Mouse (Mus musculus) neural tube, embryonic 12.5 days (tissue): Measurements from ENCODE around the gene Galnt16. TPM values are rescaled to one million over a fixed set of nuclear protein-coding genes. Genes with fewer than 3 reads are reported as not detected.

Experiments
- ATAC-seq: fragments of 200-750 bp; cut with Nextera tagmentation; 2 replicates; pipeline ENCODE4 v1.8.0; 2017; ENCODE audit warnings: low read depth, mild to moderate bottlenecking, moderate TSS enrichment, moderate library complexity; ENCODE audit not compliant: low FRiP score
- H3K27ac ChIP-seq: fragments of 300-500 bp; sonication (generic); 2 replicates; pipeline ENCODE4 v1.5.1; 2016
- H3K27me3 ChIP-seq: fragments of 300-500 bp; sonication (generic); replicated peaks from 2 replicates; pipeline ENCODE4 v1.6.1; 2016; ENCODE audit warnings: mild to moderate bottlenecking
- H3K36me3 ChIP-seq: fragments of 300-500 bp; sonication (generic); 2 replicates; pipeline ENCODE4 v1.6.1; 2016; ENCODE audit warnings: mild to moderate bottlenecking
- H3K4me1 ChIP-seq: fragments of 300-500 bp; sonication (generic); 2 replicates; pipeline ENCODE4 v1.6.1; 2016
- H3K4me2 ChIP-seq: fragments of 300-500 bp; sonication (generic); replicated peaks from 2 replicates; pipeline ENCODE4 v1.6.1; 2016; ENCODE audit warnings: mild to moderate bottlenecking
- H3K4me3 ChIP-seq: fragments of 300-500 bp; sonication (generic); 2 replicates; pipeline ENCODE4 v1.5.1; 2016
- H3K9ac ChIP-seq: fragments of 300-500 bp; sonication (generic); 2 replicates; pipeline ENCODE4 v1.6.1; 2016; ENCODE audit warnings: mild to moderate bottlenecking
- H3K9me3 ChIP-seq: fragments of 300-500 bp; sonication (generic); 2 replicates; pipeline ENCODE4 v1.6.1; 2016; ENCODE audit warnings: mild to moderate bottlenecking
- WGBS: fragments of 180-500 bp; shearing (Covaris S2); methylation state at CpG from one replicate; pipeline ENCODE4 v1.1.7; 2016; 5-methylcytosine and 5-hydroxymethylcytosine counted together
- polyA plus RNA-seq: library from polyadenylated mRNA; unstranded; fragments of >200 nt; fragmentation: Nextera tagmentation; extraction: Ambion mirVana; gene quantifications from 2 replicates; pipeline ENCODE4 v1.2.1, GENCODE M21; 2016

Gene Galnt16
- polyA plus RNA-seq, 1 experiment from 2014 or later: 22.6 TPM

GRCm38 (mm10) chr12:80537313-80537712, 19.2 kb downstream of the Galnt16 start:
- H3K36me3 ChIP-seq: no peaks in the 10 kb centered on the region
- no peak overlapping the region for H3K27ac ChIP-seq
- H3K27me3 ChIP-seq: no peaks in the 10 kb centered on the region
- no peak overlapping the region for H3K4me3 ChIP-seq
- no peaks in the 10 kb centered on the region for H3K9me3 ChIP-seq
- no peaks in the 10 kb centered on the region for H3K4me1 ChIP-seq
- H3K9ac ChIP-seq: no peak overlapping the region
- WGBS: 92% methylated on average over 2 of the region's 2 CpGs
- H3K4me2 ChIP-seq: no peak overlapping the region
- ATAC-seq: no peak

- no peak for ATAC-seq
Measured at GRCm38 (mm10) chr12:80538311-80538710, 20.2 kb downstream of the Galnt16 start.

GRCm38 (mm10) chr12:80545310-80545709, 27.2 kb downstream of the Galnt16 start:
- ATAC-seq: no peak

More at GRCm38 (mm10) chr12:80538311-80538710, 20.2 kb downstream of the Galnt16 start:
- Histone ChIP-seq H3K9me3 (no peaks in the 10 kb centered on the region), H3K9ac (no peak overlapping the region), H3K4me3 (no peak overlapping the region), H3K27me3 (no peaks in the 10 kb centered on the region), H3K36me3 (no peaks in the 10 kb centered on the region), H3K4me2 (no peak overlapping the region), H3K4me1 (no peaks in the 10 kb centered on the region), H3K27ac (no peak overlapping the region)
- 63% methylated on average over 6 of the region's 6 CpGs for WGBS

GRCm38 (mm10) chr12:80549646-80550045, 31.6 kb downstream of the Galnt16 start:
- Histone ChIP-seq H3K36me3 (no peaks in the 10 kb centered on the region), H3K27ac (no peak overlapping the region), H3K27me3 (no peaks in the 10 kb centered on the region; the same call in 1 of the 2 replicates), H3K4me2 (no peak overlapping the region), H3K4me1 (peaks cover 17% of the 10 kb centered on the region), H3K9me3 (no peaks in the 10 kb centered on the region), H3K4me3 (no peak overlapping the region), H3K9ac (no peak overlapping the region)
- WGBS: 74% methylated on average over 11 of the region's 11 CpGs
- ATAC-seq: no peak

More at GRCm38 (mm10) chr12:80545310-80545709, 27.2 kb downstream of the Galnt16 start:
- Histone ChIP-seq H3K4me3 (no peak overlapping the region), H3K36me3 (no peaks in the 10 kb centered on the region), H3K27me3 (no peaks in the 10 kb centered on the region; the same call in 1 of the 2 replicates), H3K4me2 (no peak overlapping the region), H3K4me1 (peaks cover 17% of the 10 kb centered on the region), H3K9me3 (no peaks in the 10 kb centered on the region), H3K9ac (no peak overlapping the region), H3K27ac (no peak overlapping the region)
- WGBS: 7% methylated on average over 4 of the region's 4 CpGs

- Histone ChIP-seq H3K9ac (no peak overlapping the region), H3K9me3 (no peaks in the 10 kb centered on the region), H3K27me3 (no peaks in the 10 kb centered on the region), H3K27ac (no peak overlapping the region), H3K4me3 (no peak overlapping the region), H3K4me2 (no peak overlapping the region), H3K4me1 (peaks cover 7% of the 10 kb centered on the region), H3K36me3 (no peaks in the 10 kb centered on the region)
- WGBS: 3% methylated on average over 2 of the region's 3 CpGs
- no peak for ATAC-seq
Measured at GRCm38 (mm10) chr12:80553157-80553556, 35.1 kb downstream of the Galnt16 start.

GRCm38 (mm10) chr12:80554312-80554711, 36.2 kb downstream of the Galnt16 start:
- Histone ChIP-seq H3K9ac (no peak overlapping the region), H3K4me3 (no peak overlapping the region), H3K27ac (no peak overlapping the region), H3K9me3 (no peaks in the 10 kb centered on the region), H3K4me2 (no peak overlapping the region), H3K27me3 (no peaks in the 10 kb centered on the region), H3K36me3 (no peaks in the 10 kb centered on the region), H3K4me1 (peaks cover 5% of the 10 kb centered on the region)
- WGBS: 68% methylated on average over 6 of the region's 6 CpGs
- ATAC-seq: no peak

- Histone ChIP-seq H3K27ac (no peak overlapping the region), H3K27me3 (no peaks in the 10 kb centered on the region), H3K4me3 (no peak overlapping the region), H3K4me1 (peaks cover 16% of the 10 kb centered on the region), H3K4me2 (no peak overlapping the region), H3K9ac (no peak overlapping the region), H3K9me3 (no peaks in the 10 kb centered on the region), H3K36me3 (no peaks in the 10 kb centered on the region)
- WGBS: 12% methylated on average over 2 of the region's 2 CpGs
- no peak for ATAC-seq
Measured at GRCm38 (mm10) chr12:80561904-80562303, 43.8 kb downstream of the Galnt16 start.

GRCm38 (mm10) chr12:80562793-80563192, 44.7 kb downstream of the Galnt16 start:
- Histone ChIP-seq H3K9me3 (no peaks in the 10 kb centered on the region), H3K27ac (no peak overlapping the region), H3K36me3 (no peaks in the 10 kb centered on the region), H3K27me3 (no peaks in the 10 kb centered on the region), H3K4me3 (no peak overlapping the region), H3K9ac (no peak overlapping the region), H3K4me2 (no peak overlapping the region), H3K4me1 (peaks cover 22% of the 10 kb centered on the region)
- WGBS: 62% methylated on average over 5 of the region's 5 CpGs
- ATAC-seq: no peak

GRCm38 (mm10) chr12:80564990-80565389, 46.9 kb downstream of the Galnt16 start:
- no peaks in the 10 kb centered on the region for H3K27me3 ChIP-seq
- ATAC-seq: no peak
- WGBS: 88% methylated on average over 6 of the region's 6 CpGs
- no peak overlapping the region for H3K4me3 ChIP-seq
- H3K4me2 ChIP-seq: no peak overlapping the region
- H3K27ac ChIP-seq: no peak overlapping the region
- H3K4me1 ChIP-seq: peaks cover 22% of the 10 kb centered on the region
- no peaks in the 10 kb centered on the region for H3K36me3 ChIP-seq
- H3K9ac ChIP-seq: no peak overlapping the region
- no peaks in the 10 kb centered on the region for H3K9me3 ChIP-seq

GRCm38 (mm10) chr12:80565793-80566192, 47.7 kb downstream of the Galnt16 start:
- Histone ChIP-seq H3K4me2 (no peak overlapping the region), H3K4me3 (no peak overlapping the region), H3K9ac (no peak overlapping the region), H3K27ac (no peak overlapping the region), H3K27me3 (no peaks in the 10 kb centered on the region), H3K4me1 (peaks cover 25% of the 10 kb centered on the region), H3K9me3 (no peaks in the 10 kb centered on the region), H3K36me3 (no peaks in the 10 kb centered on the region)
- WGBS: 50% methylated on average over 2 of the region's 2 CpGs
- no peak for ATAC-seq

- 26% methylated on average over 4 of the region's 4 CpGs for WGBS
- Histone ChIP-seq H3K36me3 (no peaks in the 10 kb centered on the region), H3K27ac (no peak overlapping the region), H3K9me3 (no peaks in the 10 kb centered on the region), H3K4me2 (no peak overlapping the region), H3K4me3 (no peak overlapping the region), H3K27me3 (no peaks in the 10 kb centered on the region), H3K4me1 (peaks cover 25% of the 10 kb centered on the region), H3K9ac (no peak overlapping the region)
- ATAC-seq: no peak
Measured at GRCm38 (mm10) chr12:80566502-80566901, 48.4 kb downstream of the Galnt16 start.

- no peak for ATAC-seq
- H3K4me2 ChIP-seq: no peak overlapping the region
- H3K27me3 ChIP-seq: no peaks in the 10 kb centered on the region
- WGBS: 20% methylated on average over 3 of the region's 3 CpGs
- H3K4me1 ChIP-seq: peaks cover 25% of the 10 kb centered on the region
- H3K9ac ChIP-seq: no peak overlapping the region
- H3K9me3 ChIP-seq: no peaks in the 10 kb centered on the region
- no peak overlapping the region for H3K27ac ChIP-seq
- no peaks in the 10 kb centered on the region for H3K36me3 ChIP-seq
- H3K4me3 ChIP-seq: no peak overlapping the region
Measured at GRCm38 (mm10) chr12:80567375-80567774, 49.3 kb downstream of the Galnt16 start.

- Histone ChIP-seq H3K4me1 (peaks cover 20% of the 10 kb centered on the region), H3K4me3 (no peak overlapping the region), H3K9ac (no peak overlapping the region), H3K36me3 (no peaks in the 10 kb centered on the region), H3K27ac (no peak overlapping the region), H3K9me3 (no peaks in the 10 kb centered on the region), H3K27me3 (no peaks in the 10 kb centered on the region), H3K4me2 (no peak overlapping the region)
- 83% methylated on average over 2 of the region's 2 CpGs for WGBS
- no peak for ATAC-seq
Measured at GRCm38 (mm10) chr12:80569561-80569960, 51.5 kb downstream of the Galnt16 start.
